8 mouse cellular contexts compared by ENCODE assay signal in genomic region chr12:108764917-108765678, GRCm38 (mm10). TPM values are rescaled to one million over a fixed set of nuclear protein-coding genes. Genes with fewer than 3 reads are reported as not detected.
DNase-seq lines count a peak whose midpoint lies in the region; ATAC-seq and TF ChIP-seq lines count a peak whose summit lies in the region.

No protein-coding gene starts in this region.

- H3K4me3 ChIP-seq in embryonic fibroblast, embryonic 13.5 days (ENCODE audit: insufficient read depth, low read length), result peak overlapping the region; percentile 28
- no peak overlapping the region for H3K4me3 ChIP-seq in hindbrain, postnatal 0 days (ENCODE audit: low read length)
- H3K4me3 ChIP-seq in thymus, adult 2 months (ENCODE audit: control insufficient read depth, insufficient read depth, low read length), result peak overlapping the region; percentile 79

- H3K9ac ChIP-seq in hindbrain, postnatal 0 days (replicated peaks; ENCODE audit: low read length), result no peak overlapping the region

- no peak for TF ChIP-seq CTCF in embryonic fibroblast, embryonic 13.5 days (IDR thresholded peaks at IDR 0.05; ENCODE audit: borderline replicate concordance, insufficient read depth, low read length)
- TF ChIP-seq CTCF in hindbrain, postnatal 0 days (IDR thresholded peaks at IDR 0.05; ENCODE audit: low read depth), result no peak
- TF ChIP-seq CTCF in thymus, adult 2 months (IDR thresholded peaks at IDR 0.05; ENCODE audit: borderline replicate concordance, control insufficient read depth, extremely low read depth, insufficient read depth, low read length, poor library complexity), result no peak

- no peaks in the 10 kb centered on the region for H3K27me3 ChIP-seq in hindbrain, postnatal 0 days (ENCODE audit: insufficient read depth, low read length)
- no peaks in the 10 kb centered on the region for H3K27me3 ChIP-seq in thymus, adult 2 months (ENCODE audit: control insufficient read depth, insufficient read depth, low read length)

- no peaks in the 10 kb centered on the region for H3K4me1 ChIP-seq in embryonic fibroblast, embryonic 13.5 days (ENCODE audit: control insufficient read depth, insufficient read depth, low read length)
- no peaks in the 10 kb centered on the region; the same call in 1 of the 2 replicates for H3K4me1 ChIP-seq in hindbrain, postnatal 0 days (ENCODE audit: insufficient read depth, low read length)
- H3K4me1 ChIP-seq in thymus, adult 2 months (replicated peaks; ENCODE audit: control insufficient read depth, insufficient read depth, low read length), result peaks cover 39% of the 10 kb centered on the region

- H3K36me3 ChIP-seq in hindbrain, postnatal 0 days (ENCODE audit: insufficient read depth, low read length), result no peaks in the 10 kb centered on the region
- no peaks in the 10 kb centered on the region for H3K36me3 ChIP-seq in thymus, adult 2 months (ENCODE audit: control insufficient read depth, insufficient read depth, low read length)

- H3K9me3 ChIP-seq in hindbrain, postnatal 0 days (ENCODE audit: low read length), result no peaks in the 10 kb centered on the region

- no peak for ATAC-seq in hindbrain, postnatal 0 days

- TF ChIP-seq POLR2A in embryonic fibroblast, embryonic 13.5 days (IDR thresholded peaks at IDR 0.05; ENCODE audit: low read depth, low read length), result no peak
- no peak for TF ChIP-seq POLR2A in thymus, adult 2 months (IDR thresholded peaks at IDR 0.05; ENCODE audit: control insufficient read depth, extremely low read depth, insufficient read depth, low read length, poor library complexity)

- peak overlapping the region; percentile 49; the same call in 1 of the 2 replicates for H3K27ac ChIP-seq in embryonic fibroblast, embryonic 13.5 days (ENCODE audit: insufficient read depth, low read length)
- H3K27ac ChIP-seq in hindbrain, postnatal 0 days, result peak overlapping the region; percentile 69; the same call in 1 of the 2 replicates
- H3K27ac ChIP-seq in thymus, adult 2 months (ENCODE audit: control insufficient read depth, insufficient read depth, low read length), result peak overlapping the region; percentile 98

- peak; percentile 14 for DNase-seq in kidney, adult 18-20 months
- no peak for DNase-seq in kidney, adult 11 months
- no peak for DNase-seq in hindbrain, postnatal 0 days (ENCODE audit: low spot score)
- DNase-seq in lung, postnatal 36 days, result peak; percentile 52
- DNase-seq in thymus, adult 2 months, result peak; percentile 52
- no peak for DNase-seq in cerebellum, adult 11-12 months
- DNase-seq in gastrocnemius, postnatal 25 days, result no peak

- WGBS in hindbrain, postnatal 0 days, result 71% methylated on average over 22 of the region's 22 CpGs
- WGBS in thymus, adult 2 months, result 8% methylated on average over 22 of the region's 22 CpGs

- peak overlapping the region; percentile 42 for H3K4me2 ChIP-seq in hindbrain, postnatal 0 days (ENCODE audit: low read depth, low read length)

RNA-seq across cellular contexts. Expression of gene Yy1, which starts 27.7 kb away (rescaled TPM):
- 71.2 and 73.8 TPM in 2 replicates for polyA plus RNA-seq in embryonic fibroblast, embryonic 13.5 days (2011; ENCODE audit: insufficient read length, low read depth, missing spikeins)
- total RNA-seq in hindbrain, postnatal 0 days (2014; rRNA removed), result 29.6 and 30.2 TPM in 2 replicates
- 7.9 and 8.2 TPM in 2 replicates for polyA plus RNA-seq in hindbrain, postnatal 0 days (2015; fragmentation: Nextera tagmentation; extraction: Ambion mirVana)
- polyA plus RNA-seq in thymus, adult 2 months (2012; rRNA removed), result 37.8 and 48.3 TPM in 2 replicates
- 10 to 100 TPM; 23.9 to 25.4 TPM for total RNA-seq in gastrocnemius, postnatal 25 days (2021)

Comparison
In these comparisons a context has a peak if more than half of its experiments do, and no peak if none do; other contexts are left out.
1. DNase-seq: peak in kidney, adult 18-20 months (single experiment), lung, postnatal 36 days (single experiment) and thymus, adult 2 months (single experiment); none in kidney, adult 11 months (single experiment), hindbrain, postnatal 0 days (single experiment), cerebellum, adult 11-12 months (single experiment) and gastrocnemius, postnatal 25 days (single experiment).
2. Peak in every context shown above with its lines, with median percentiles within 50 percentile points of each other: H3K27ac ChIP-seq.